Mouse (Mus musculus): ENCODE results near the gene Ano1. TPM values are rescaled to one million over a fixed set of nuclear protein-coding genes. Genes with fewer than 3 reads are reported as not detected.

The Ano1 gene
- total RNA-seq, 2 experiments from 2014 or later: 2.4 to 4.4 TPM

DNA sequence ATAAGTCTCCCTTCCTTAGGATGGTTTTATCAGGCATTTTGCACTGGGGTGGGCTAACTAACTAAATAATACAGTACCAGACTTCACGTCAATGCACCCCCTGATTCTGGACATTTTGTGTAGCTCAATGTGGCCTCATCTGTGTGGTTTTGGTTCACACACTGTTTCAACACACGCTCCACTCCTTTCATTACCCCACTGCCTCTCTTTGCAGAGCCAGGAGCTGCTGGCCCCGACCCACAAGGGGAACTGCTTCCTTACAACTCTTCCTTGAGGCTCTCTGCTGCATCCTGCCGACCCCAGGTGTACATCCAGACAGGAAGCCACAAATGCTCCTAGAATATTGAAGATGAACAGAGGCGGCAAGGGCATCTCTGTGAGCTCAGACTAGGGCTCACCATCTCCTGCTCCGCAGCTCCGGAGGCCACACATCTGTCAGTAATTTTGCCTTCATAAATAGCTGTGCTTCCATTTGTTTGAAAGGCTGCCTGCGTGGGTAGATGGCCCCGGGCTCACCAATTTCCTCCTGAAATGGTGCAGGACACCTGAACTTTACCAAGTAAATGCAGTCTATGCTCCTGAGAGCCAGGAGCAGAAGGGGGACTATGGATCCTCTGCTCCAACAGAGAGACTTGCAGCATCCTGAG lies 17.8 kb upstream of the Ano1 start:
- intact Hi-C loops (cut with DNase I): loop anchor here (5.0 to 10.0 kb wide), 2 partner anchors 127 to 255 kb away; no protein-coding TSS in a partner anchor
- no peak for DNase-seq

DNA sequence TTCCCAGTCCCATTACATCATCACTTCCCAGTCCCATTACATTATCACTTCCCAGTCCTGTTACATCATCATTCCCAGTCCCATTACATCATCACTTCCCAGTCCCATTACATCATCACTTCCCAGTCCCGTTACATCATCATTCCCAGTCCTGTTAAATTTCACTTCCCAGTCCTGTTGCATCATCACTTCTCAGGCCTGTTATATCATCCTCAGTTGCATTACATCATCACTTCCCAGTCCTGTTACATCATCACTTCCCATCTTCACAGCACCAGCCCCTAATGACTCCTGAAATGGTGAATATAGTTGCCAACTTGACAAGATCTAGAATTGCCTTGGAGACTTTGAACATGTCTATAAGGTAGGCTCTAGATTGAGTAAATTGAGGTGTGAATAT lies 17.1 kb upstream of the Ano1 start:
- no peak for DNase-seq
- intact Hi-C loops (cut with DNase I): no loop called here

DNA sequence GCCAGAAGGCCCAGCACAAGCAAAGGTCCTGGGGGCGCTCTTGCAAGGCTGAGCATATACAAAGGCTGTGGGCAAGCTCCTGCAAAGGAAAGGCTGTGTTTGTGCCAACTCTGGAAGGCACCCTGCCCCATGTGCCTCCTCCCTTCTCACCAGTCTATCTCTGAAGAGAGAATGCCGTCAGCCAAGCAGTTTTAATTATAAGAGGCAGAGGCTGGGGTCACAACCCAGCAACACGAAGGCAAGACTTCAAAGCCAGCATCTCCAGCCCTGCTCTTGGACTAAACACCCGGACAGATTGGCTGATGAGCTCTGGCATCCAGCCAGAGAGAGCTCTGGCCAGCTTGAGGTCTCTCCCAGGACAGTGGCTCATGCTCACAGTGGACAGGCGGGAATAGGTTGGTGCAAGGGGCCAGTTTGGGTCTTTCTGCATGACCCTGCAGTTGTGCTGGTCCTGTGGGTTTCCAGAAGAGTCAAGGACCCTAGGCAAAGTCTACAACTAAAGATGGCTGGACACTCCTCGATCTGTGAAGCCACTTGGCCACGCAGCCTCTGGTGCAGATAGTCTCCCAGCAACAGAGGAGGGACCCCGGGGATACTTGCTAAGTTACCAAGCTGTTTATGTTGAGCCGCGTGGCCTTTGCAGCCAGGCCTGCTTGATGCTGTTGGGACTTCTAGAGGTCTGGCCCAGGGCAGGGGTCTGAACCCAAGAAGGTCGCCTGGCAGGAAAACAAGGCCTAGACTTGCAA lies 12.9 kb upstream of the Ano1 start:
- intact Hi-C loops (cut with DNase I): no loop called here
- no peak for DNase-seq

DNA sequence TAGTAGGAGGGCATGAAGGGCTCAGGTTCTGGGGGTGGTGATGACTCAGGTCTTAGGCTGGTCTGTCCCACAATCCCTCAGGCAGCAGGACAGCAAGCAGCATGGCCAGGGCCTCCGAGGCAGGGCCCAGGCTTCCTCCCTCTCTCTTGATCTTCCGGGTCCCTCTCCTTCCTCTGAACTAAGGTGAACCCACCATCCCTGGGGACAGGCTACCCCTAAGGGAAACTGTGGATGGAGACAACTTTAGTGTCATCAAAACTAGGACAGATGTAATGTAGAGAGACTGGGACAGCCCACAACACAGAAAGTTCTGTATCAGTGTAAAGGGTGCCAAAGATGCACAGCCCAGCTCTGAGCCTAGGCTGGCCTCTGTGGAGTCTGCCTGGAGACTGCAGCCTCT lies 12.2 kb upstream of the Ano1 start:
- intact Hi-C loops (cut with DNase I): no loop called here
- no peak for DNase-seq

- intact Hi-C loops (cut with DNase I): no loop called here
- DNase-seq: no peak
Measured at GRCm38 (mm10) chr7:144762496-144763235, 10.9 kb upstream of the Ano1 start.

DNA sequence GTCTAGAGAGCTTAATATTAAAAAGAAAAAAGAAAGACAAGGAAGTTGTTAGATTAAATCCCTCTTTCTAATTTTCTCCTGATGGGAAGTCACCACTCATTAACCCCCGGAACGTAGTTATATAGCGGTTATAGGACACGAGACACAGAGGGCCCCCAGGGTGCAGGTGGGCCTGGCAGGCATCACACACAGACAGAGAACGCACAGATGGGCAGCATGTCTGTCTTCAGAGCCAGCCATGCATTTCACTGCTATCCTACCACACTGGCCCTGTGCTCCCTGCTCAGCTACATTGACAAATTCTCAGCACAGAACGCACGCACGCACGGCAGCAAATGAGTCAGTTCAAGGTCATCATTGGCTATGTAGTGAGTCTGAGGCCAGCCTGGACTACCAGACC lies 8.5 kb upstream of the Ano1 start:
- intact Hi-C loops (cut with DNase I): no loop called here
- no peak for DNase-seq

DNA sequence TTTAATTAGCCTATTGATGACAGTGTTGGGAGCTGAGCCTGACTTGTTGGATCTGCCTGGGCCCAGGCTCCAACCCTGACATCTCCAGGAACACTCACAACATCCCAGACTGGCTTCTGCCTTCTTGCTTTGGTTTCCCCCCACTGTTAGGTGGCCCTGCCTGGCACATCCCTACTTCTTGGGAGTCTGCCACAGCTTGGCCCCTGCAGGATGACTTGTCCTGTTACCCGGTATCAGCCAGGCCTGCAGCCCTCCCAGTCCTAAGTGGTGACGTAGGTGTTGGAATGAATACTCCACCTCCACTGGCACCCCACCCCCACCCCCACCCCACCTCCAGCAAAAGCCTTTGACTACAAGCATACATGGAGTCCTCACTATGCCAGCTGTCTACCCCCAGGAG lies 7.7 kb upstream of the Ano1 start:
- intact Hi-C loops (cut with DNase I): no loop called here
- DNase-seq: no peak

DNA sequence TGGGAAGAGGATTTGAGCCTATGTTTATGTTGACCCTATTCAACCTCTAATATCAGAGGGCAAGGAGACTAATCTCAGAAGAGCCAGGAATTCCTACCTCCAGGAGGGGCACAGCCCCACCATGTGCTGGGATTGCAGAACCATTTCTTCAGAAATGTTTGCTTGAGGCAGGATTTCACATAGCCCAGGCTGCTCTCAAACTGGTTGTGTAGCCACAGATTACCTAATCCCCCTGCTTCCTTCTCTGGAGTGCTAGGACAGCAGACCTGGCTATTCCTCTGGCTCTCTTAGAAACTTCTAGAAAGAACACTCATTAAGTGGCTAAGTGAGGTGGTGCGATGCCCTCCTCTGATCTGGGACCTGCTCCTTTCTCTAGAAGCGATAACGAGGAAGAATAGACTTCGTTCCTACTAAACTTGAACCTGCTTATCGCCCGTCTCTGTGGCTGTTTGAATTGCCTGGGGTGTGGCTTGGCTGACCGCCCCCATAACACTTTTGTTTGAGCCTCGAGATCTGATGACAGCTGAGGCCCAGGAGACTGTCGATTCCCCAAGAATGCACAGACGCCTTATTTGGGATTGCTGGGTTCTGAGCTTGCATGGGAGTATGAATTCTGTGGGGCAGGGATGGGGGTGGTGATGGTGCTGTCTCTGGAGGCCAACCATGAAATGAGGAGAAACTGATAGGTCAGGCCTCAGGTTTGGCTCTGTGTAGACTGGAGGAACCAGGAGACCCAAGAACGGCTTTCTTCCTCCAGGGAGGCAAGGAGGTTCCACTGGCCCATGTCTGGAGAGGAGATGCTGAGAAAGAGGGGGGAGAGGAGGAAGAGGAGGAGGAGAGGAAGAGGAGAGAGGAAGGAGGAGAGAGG lies 4.0 kb upstream of the Ano1 start:
- intact Hi-C loops (cut with DNase I): no loop called here

GRCm38 (mm10) chr7:144754722-144755121 lies 2.9 kb upstream of the Ano1 start:
- no peak for DNase-seq
- intact Hi-C loops (cut with DNase I): no loop called here

More for the DNA sequence above, 4.0 kb upstream of the Ano1 start:
- no peak for DNase-seq

DNA sequence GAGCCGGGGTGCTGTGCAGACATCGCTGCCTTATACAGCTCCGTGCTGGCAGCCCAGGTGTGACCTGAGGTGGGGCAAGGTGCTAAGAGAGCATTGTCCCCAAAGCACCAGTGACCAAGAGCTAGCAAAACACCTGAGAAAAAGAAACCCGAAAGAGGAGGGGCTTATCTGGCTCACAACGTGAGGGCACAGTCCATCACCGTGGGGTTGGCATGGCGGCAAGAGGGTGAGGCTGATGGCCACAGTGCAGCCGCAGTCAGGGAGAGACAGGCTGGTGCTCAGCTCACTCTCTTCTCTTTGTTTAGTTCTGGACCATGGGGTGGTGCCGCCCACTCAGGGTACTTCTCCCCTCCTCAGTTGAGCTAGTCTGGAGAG lies 1.9 kb upstream of the Ano1 start:
- no peak for DNase-seq
- intact Hi-C loops (cut with DNase I): no loop called here

GRCm38 (mm10) chr7:144752919-144753656 lies 1.3 kb upstream of the Ano1 start:
- no peak for DNase-seq
- intact Hi-C loops (cut with DNase I): no loop called here

GRCm38 (mm10) chr7:144747756-144748155 lies 4.0 kb downstream of the Ano1 start:
- no peak for DNase-seq
- intact Hi-C loops (cut with DNase I): no loop called here

DNA sequence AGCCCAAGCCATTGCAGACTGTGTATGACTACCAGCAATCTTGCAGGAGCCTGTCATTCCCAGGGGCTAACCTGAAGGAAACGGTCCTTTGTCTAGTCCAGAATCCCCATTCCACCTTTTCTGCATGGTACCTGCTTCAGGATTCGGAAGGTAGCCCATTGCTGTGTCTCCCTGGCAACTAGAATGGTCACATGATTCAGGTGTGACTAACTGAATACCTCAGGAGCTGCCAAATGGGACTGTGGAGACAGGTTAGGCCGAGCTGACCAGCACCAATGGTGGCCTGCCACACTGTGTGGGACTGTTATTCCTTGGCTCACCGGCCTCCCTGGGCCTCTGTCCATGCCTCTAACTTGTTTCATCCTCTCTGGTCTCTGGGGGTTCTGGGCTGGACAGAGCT lies 5.3 kb downstream of the Ano1 start:
- DNase-seq: no peak
- intact Hi-C loops (cut with DNase I): no loop called here

- intact Hi-C loops (cut with DNase I): no loop called here
- DNase-seq: no peak
Measured at GRCm38 (mm10) chr7:144743874-144744273, 7.9 kb downstream of the Ano1 start.

GRCm38 (mm10) chr7:144740643-144741042 lies 11.1 kb downstream of the Ano1 start:
- intact Hi-C loops (cut with DNase I): no loop called here
- no peak for DNase-seq

- intact Hi-C loops (cut with DNase I): no loop called here
- no peak for DNase-seq
Measured at GRCm38 (mm10) chr7:144739810-144740209, 12.0 kb downstream of the Ano1 start.

DNA sequence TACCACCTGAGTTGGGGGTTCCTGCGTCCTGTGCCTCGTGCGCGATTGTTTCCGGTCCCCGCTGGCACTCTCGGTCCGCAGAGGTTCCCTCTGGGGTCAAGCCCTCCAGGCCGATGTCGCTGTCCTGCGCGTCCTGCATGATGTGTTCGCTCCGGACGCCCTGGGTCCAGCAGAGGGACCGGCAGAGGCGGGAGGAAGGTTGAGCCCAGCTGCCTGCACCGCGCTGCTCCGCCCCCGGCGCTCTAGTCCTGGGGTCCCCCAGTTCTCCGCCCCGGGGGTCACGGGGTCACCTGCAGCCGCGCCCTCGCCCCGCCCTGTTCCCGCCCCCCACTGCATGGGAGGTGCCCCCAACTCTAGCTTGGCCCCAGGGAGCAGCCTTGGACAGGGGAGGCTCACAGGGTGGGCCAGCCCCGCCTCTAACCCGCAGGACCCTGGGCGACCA lies 13.4 kb downstream of the Ano1 start:
- intact Hi-C loops (cut with DNase I): no loop called here
- DNase-seq: no peak

- intact Hi-C loops (cut with DNase I): no loop called here
- no peak for DNase-seq
Measured at GRCm38 (mm10) chr7:144731897-144732291, 19.9 kb downstream of the Ano1 start.

DNA sequence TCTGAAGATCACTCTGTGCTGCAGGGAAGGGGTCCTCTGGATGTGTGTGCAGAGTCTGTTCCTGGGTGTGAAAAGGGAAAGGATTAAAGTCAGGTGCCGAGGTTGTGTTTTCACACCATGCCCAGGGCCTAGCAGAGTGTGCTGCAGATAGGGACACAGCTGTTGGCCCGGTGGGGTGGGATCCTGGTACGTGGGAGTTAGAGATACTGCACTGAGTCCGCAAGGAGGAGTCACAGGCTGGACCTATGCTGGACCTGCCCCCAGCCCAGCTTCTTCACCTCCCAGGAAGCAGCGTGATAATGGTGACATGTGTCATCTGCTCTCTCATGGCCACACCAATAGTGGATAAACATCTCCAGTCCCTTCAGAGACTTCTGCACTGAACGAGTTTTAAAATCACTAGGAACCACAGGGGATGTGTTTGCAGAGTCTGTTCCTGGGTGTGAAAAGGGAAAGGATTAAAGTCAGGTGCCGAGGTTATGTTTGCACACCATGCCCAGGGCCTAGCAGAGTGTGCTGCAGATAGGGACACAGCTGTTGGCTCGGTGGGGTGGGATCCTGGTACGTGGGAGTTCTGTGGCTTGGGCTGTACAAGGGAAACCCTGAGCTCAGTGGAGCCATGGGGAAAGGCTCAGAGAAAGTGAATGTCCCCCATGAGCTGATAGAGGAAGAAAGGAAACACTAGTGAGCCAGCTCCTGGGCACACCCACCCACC lies 20.4 kb downstream of the Ano1 start:
- intact Hi-C loops (cut with DNase I): no loop called here
- no peak for DNase-seq
